Mouse (Mus musculus): ENCODE results near the gene Grik4. TPM values are rescaled to one million over a fixed set of nuclear protein-coding genes. Genes with fewer than 3 reads are reported as not detected.

Grik4 gene
- total and polyA plus RNA-seq, 3 experiments = not detected

- TF ChIP-seq BHLHE40 (IDR thresholded peaks at IDR 0.05; ENCODE audit: low read depth, low read length) (no peak), ZKSCAN1 (IDR thresholded peaks at IDR 0.05; ENCODE audit: borderline replicate concordance, low read depth, low read length) (no peak), ELF1 (IDR thresholded peaks at IDR 0.05; ENCODE audit: low read depth, low read length) (no peak), EP300 (IDR thresholded peaks at IDR 0.05; ENCODE audit: low read length) (no peak), MEF2A (IDR thresholded peaks at IDR 0.05; ENCODE audit: borderline replicate concordance, low read depth, low read length) (no peak), MAX (IDR thresholded peaks at IDR 0.05; ENCODE audit: low read length) (no peak), GABPA (IDR thresholded peaks at IDR 0.05; ENCODE audit: insufficient replicate concordance, low read depth, low read length) (no peak), CHD2 (IDR thresholded peaks at IDR 0.05; ENCODE audit: low read length) (no peak), ETS1 (conservative IDR thresholded peaks at IDR 0.05; ENCODE audit: low read depth, low read length) (no peak), PAX5 (IDR thresholded peaks at IDR 0.05; ENCODE audit: low read length) (no peak), NELFE (IDR thresholded peaks at IDR 0.05; ENCODE audit: low read depth, low read length) (no peak), TCF12 (IDR thresholded peaks at IDR 0.05; ENCODE audit: low read depth, low read length) (no peak), E2F4 (IDR thresholded peaks at IDR 0.05; ENCODE audit: insufficient replicate concordance, low read depth, low read length) (no peak), POLR2AphosphoS2 (IDR thresholded peaks at IDR 0.05; ENCODE audit: low read depth, low read length) (no peak), MXI1 (IDR thresholded peaks at IDR 0.05; ENCODE audit: low read depth, low read length) (no peak), USF2 (conservative IDR thresholded peaks at IDR 0.05; ENCODE audit: low read depth, low read length) (no peak)
- no peaks in the 10 kb centered on the region for H3K79me2 ChIP-seq (replicated peaks; ENCODE audit: control insufficient read depth, extremely low read depth, insufficient read depth, poor library complexity, severe bottlenecking)
- DNase-seq (ENCODE audit: extremely low read depth) = no peak
- dilution Hi-C loops (cut with MboI; ENCODE audit: extremely low pct_ligation_motif_present, extremely low pct_unique_long_range_greater_than_20kb, low sequenced_read_pairs) (no loop called here), in situ Hi-C loops (cut with MboI; ENCODE audit: low pct_ligation_motif_present, low pct_unique_long_range_greater_than_20kb, low sequenced_read_pairs) (no loop called here)
- peaks cover 75% of the 10 kb centered on the region for H3K27me3 ChIP-seq (replicated peaks)
- no peaks in the 10 kb centered on the region for H3K36me3 ChIP-seq (replicated peaks in 1 of 2; ENCODE audit: control insufficient read depth in 1 of 2, insufficient read depth in 1 of 2, low read length in 1 of 2)
- peaks cover 7% of the 10 kb centered on the region for H3K9me3 ChIP-seq (replicated peaks; ENCODE audit: low read length)
- no peak overlapping the region for H3K4me3 ChIP-seq (replicated peaks in 1 of 3; ENCODE audit: low read depth in 2 of 3, low read length in 2 of 3, poor library complexity in 1 of 3)
- H3K27ac ChIP-seq (ENCODE audit: insufficient read depth, low read depth) = no peak overlapping the region
- no peak overlapping the region for H3K4me2 ChIP-seq (ENCODE audit: insufficient read depth, low read depth, poor library complexity, severe bottlenecking)
- H3K4me1 ChIP-seq (ENCODE audit: control insufficient read depth in 1 of 2, insufficient read depth in 2 of 2) = no peaks in the 10 kb centered on the region
- H3K9ac ChIP-seq (ENCODE audit: insufficient read depth, low read depth) = no peak overlapping the region
These were observed 127.5 kb downstream of the Grik4 start for GRCm38 (mm10) chr9:42816815-42817214.

GRCm38 (mm10) chr9:42809146-42809545 is 135.1 kb downstream of the Grik4 start:
- TF ChIP-seq ZNF384 (IDR thresholded peaks at IDR 0.05; ENCODE audit: low read depth, low read length) = no peak
- TF ChIP-seq ZKSCAN1 (IDR thresholded peaks at IDR 0.05; ENCODE audit: borderline replicate concordance, low read depth, low read length) = no peak
- TF ChIP-seq ETS1 (conservative IDR thresholded peaks at IDR 0.05; ENCODE audit: low read depth, low read length) = no peak
- no peak for TF ChIP-seq NELFE (IDR thresholded peaks at IDR 0.05; ENCODE audit: low read depth, low read length)
- no peak for TF ChIP-seq TCF12 (IDR thresholded peaks at IDR 0.05; ENCODE audit: low read depth, low read length)
- no peak for TF ChIP-seq TBP (conservative IDR thresholded peaks at IDR 0.05; ENCODE audit: low read depth, low read length)
- TF ChIP-seq IRF4 (IDR thresholded peaks at IDR 0.05; ENCODE audit: low read depth, low read length) = no peak
- no peak for TF ChIP-seq PAX5 (IDR thresholded peaks at IDR 0.05; ENCODE audit: low read length)
- no peak for TF ChIP-seq POLR2A (IDR thresholded peaks at IDR 0.05; ENCODE audit: low read depth, low read length)
- TF ChIP-seq CHD1 (IDR thresholded peaks at IDR 0.05; ENCODE audit: low read depth, low read length) = no peak
- TF ChIP-seq SMC3 (IDR thresholded peaks at IDR 0.05; ENCODE audit: low read depth, low read length) = no peak
- TF ChIP-seq SIN3A (IDR thresholded peaks at IDR 0.05; ENCODE audit: low read length) = no peak
- TF ChIP-seq RAD21 (IDR thresholded peaks at IDR 0.05; ENCODE audit: low read depth, low read length) = no peak
- no peak for TF ChIP-seq KAT2A (IDR thresholded peaks at IDR 0.05; ENCODE audit: insufficient replicate concordance, low read length)
- no peak for TF ChIP-seq ZC3H11A (IDR thresholded peaks at IDR 0.05; ENCODE audit: low read depth, low read length)
- TF ChIP-seq USF2 (conservative IDR thresholded peaks at IDR 0.05; ENCODE audit: low read depth, low read length) = no peak
- no peak for TF ChIP-seq JUN (IDR thresholded peaks at IDR 0.05; ENCODE audit: insufficient read depth, low read depth, low read length)
- no peak for TF ChIP-seq ELF1 (IDR thresholded peaks at IDR 0.05; ENCODE audit: low read depth, low read length)
- no peak overlapping the region for H3K4me2 ChIP-seq (ENCODE audit: insufficient read depth, low read depth, poor library complexity, severe bottlenecking)
- H3K27ac ChIP-seq (ENCODE audit: insufficient read depth, low read depth) = no peak overlapping the region
- no peak for DNase-seq (ENCODE audit: extremely low read depth)
- in situ Hi-C loops (cut with MboI; ENCODE audit: low pct_ligation_motif_present, low pct_unique_long_range_greater_than_20kb, low sequenced_read_pairs) = no loop called here
- dilution Hi-C loops (cut with MboI; ENCODE audit: extremely low pct_ligation_motif_present, extremely low pct_unique_long_range_greater_than_20kb, low sequenced_read_pairs) = no loop called here
- H3K4me3 ChIP-seq (replicated peaks in 1 of 3; ENCODE audit: low read depth in 2 of 3, low read length in 2 of 3, poor library complexity in 1 of 3) = no peak overlapping the region
- peaks cover 91% of the 10 kb centered on the region for H3K27me3 ChIP-seq (replicated peaks)
- peaks cover 7% of the 10 kb centered on the region for H3K9me3 ChIP-seq (replicated peaks; ENCODE audit: low read length)
- no peaks in the 10 kb centered on the region for H3K36me3 ChIP-seq (replicated peaks in 1 of 2; ENCODE audit: control insufficient read depth in 1 of 2, insufficient read depth in 1 of 2, low read length in 1 of 2)
- no peaks in the 10 kb centered on the region for H3K79me2 ChIP-seq (replicated peaks; ENCODE audit: control insufficient read depth, extremely low read depth, insufficient read depth, poor library complexity, severe bottlenecking)
- no peak overlapping the region for H3K9ac ChIP-seq (ENCODE audit: insufficient read depth, low read depth)
- no peaks in the 10 kb centered on the region for H3K4me1 ChIP-seq (ENCODE audit: control insufficient read depth in 1 of 2, insufficient read depth in 2 of 2)

All from CH12.LX (cell line).